In genomic region chr16:15250186-15250585, GRCm38 (mm10) we compare ENCODE assay signal across 22 mouse cellular contexts.
DNase-seq lines count a peak whose midpoint lies in the region; ATAC-seq and TF ChIP-seq lines count a peak whose summit lies in the region.
"Had no signal": no experiment of that assay in that cellular context is flagged by ENCODE, and none has a peak within 500 bp of the region (broad histone marks: within the 10 kb centered on the region; RNA-seq: fewer than 3 reads in every experiment).

No protein-coding gene starts in this region.

- TF ChIP-seq CTCF in embryonic fibroblast, embryonic 13.5 days (IDR thresholded peaks at IDR 0.05; ENCODE audit: borderline replicate concordance, insufficient read depth, low read length): no peak

- peaks cover 14% of the 10 kb centered on the region for H3K4me1 ChIP-seq in embryonic fibroblast, embryonic 13.5 days (ENCODE audit: control insufficient read depth, insufficient read depth, low read length)
- H3K4me1 ChIP-seq in intestine, embryonic 16.5 days (ENCODE audit: control insufficient read depth, insufficient read depth, low read length): peaks cover 5% of the 10 kb centered on the region; the same call in 1 of the 2 replicates

- peak overlapping the region; percentile 100 for H3K27ac ChIP-seq in embryonic fibroblast, embryonic 13.5 days (ENCODE audit: insufficient read depth, low read length)
- no peak overlapping the region for H3K27ac ChIP-seq in intestine, embryonic 16.5 days (ENCODE audit: low read length)

- no peak for TF ChIP-seq POLR2A in embryonic fibroblast, embryonic 13.5 days (IDR thresholded peaks at IDR 0.05; ENCODE audit: low read depth, low read length)
- no peak for TF ChIP-seq POLR2A in myocyte (IDR thresholded peaks at IDR 0.05; ENCODE audit: insufficient read length, low read depth)

- no peaks in the 10 kb centered on the region for H3K36me3 ChIP-seq in myocyte (ENCODE audit: control insufficient read depth, insufficient read depth)
- H3K36me3 ChIP-seq in intestine, embryonic 16.5 days (ENCODE audit: control insufficient read depth, insufficient read depth, low read length): no peaks in the 10 kb centered on the region
- H3K36me3 ChIP-seq: G1E had no signal

- no peak overlapping the region for H3ac ChIP-seq in myocyte (ENCODE audit: control insufficient read depth, insufficient read length)

- H3K27me3 ChIP-seq in myocyte (ENCODE audit: control insufficient read depth, insufficient read depth, insufficient read length): no peaks in the 10 kb centered on the region
- no peaks in the 10 kb centered on the region for H3K27me3 ChIP-seq in intestine, embryonic 16.5 days (replicated peaks; ENCODE audit: control insufficient read depth, insufficient read depth, low read length)
- H3K27me3 ChIP-seq: Patski had no signal

- H3K9me3 ChIP-seq in intestine, embryonic 16.5 days (ENCODE audit: control insufficient read depth, low read length): no peaks in the 10 kb centered on the region
- H3K9me3 ChIP-seq: G1E had no signal

- H3K4me2 ChIP-seq in myocyte (ENCODE audit: low read depth): peak overlapping the region; percentile 2
- H3K4me2 ChIP-seq in intestine, embryonic 16.5 days (ENCODE audit: low read depth, low read length): no peak overlapping the region

- no peak overlapping the region for H3K4me3 ChIP-seq in embryonic fibroblast, embryonic 13.5 days (ENCODE audit: insufficient read depth, low read length)
- no peak overlapping the region for H3K4me3 ChIP-seq in myocyte
- no peak overlapping the region for H3K4me3 ChIP-seq in intestine, embryonic 16.5 days (ENCODE audit: low read length)

- H3K9ac ChIP-seq in intestine, embryonic 16.5 days (ENCODE audit: low read depth, low read length): no peak overlapping the region

- DNase-seq in heart, adult 11 months: peak; percentile 78
- no peak for DNase-seq in heart, adult 8-10 months (ENCODE audit: low spot score)
- peak; percentile 66 for DNase-seq in 3T3-L1 (ENCODE audit: low read depth, low spot score)
- DNase-seq in frontal cortex, postnatal 14 days (ENCODE audit: low spot score in 2 of 2): no peak
- DNase-seq in retina, embryonic 14.5 days (ENCODE audit: low spot score): no peak
- DNase-seq: adrenal gland, adult 2 months; adrenal gland, adult 8-10 months; adrenal gland, postnatal 10 days; adrenal gland, postnatal 14 days; adrenal gland, postnatal 25 days; adrenal gland, postnatal 36 days; B cell, adult 2 months; cerebellum, adult 11 months; cerebellum, adult 11-12 months; cerebellum, adult 18-20 months had no signal

- no peaks in the 10 kb centered on the region for H3K79me2 ChIP-seq in myocyte (ENCODE audit: control insufficient read depth, insufficient read depth)

- no peak for ATAC-seq in intestine, embryonic 16.5 days
- ATAC-seq: activated CD4-positive, CD25-positive, alpha-beta regulatory T cell, adult 4 months; CD4-positive, CD25-positive, alpha-beta regulatory T cell, adult 4 months; Patski had no signal

TF ChIP-seq in myocyte, 11 proteins besides CTCF, POLR2A, EP300 and RAD21:
- no peak for TF ChIP-seq E2F4 (IDR thresholded peaks at IDR 0.05; ENCODE audit: insufficient read depth)

Comparison
In these comparisons a context has a peak if more than half of its experiments do, and no peak if none do; other contexts are left out.
1. DNase-seq: peak in heart, adult 11 months (single experiment) and 3T3-L1 (single experiment); none in heart, adult 8-10 months (single experiment), frontal cortex, postnatal 14 days (0 of 2) and retina, embryonic 14.5 days (single experiment).